Mouse (Mus musculus): ENCODE measurements at regions not wholly inside any gene's neighbourhood (a gene's known extent, or its start where the extent isn't known, plus 50 kb on each side); places are given as distances from the start of the nearest gene placed in this dataset.

GRCm38 (mm10) chr7:129774261-129774861 is 182.7 kb downstream of the Wdr11 start:
- no peaks in the 10 kb centered on the region for H3K36me3 ChIP-seq (ENCODE audit: control insufficient read depth, insufficient read depth, low read length)
- peaks cover 13% of the 10 kb centered on the region; the same call in 1 of the 2 replicates for H3K4me1 ChIP-seq (ENCODE audit: control insufficient read depth, insufficient read depth, low read length)
- ATAC-seq (ENCODE audit: insufficient number of reproducible peaks, low FRiP score, low TSS enrichment, low read depth) = no peak
- H3K9me3 ChIP-seq (ENCODE audit: control insufficient read depth, low read length) = no peaks in the 10 kb centered on the region
- peak overlapping the region; percentile 22 for H3K4me2 ChIP-seq (ENCODE audit: low read depth, severe bottlenecking)
- WGBS = 2% methylated on average over 17 of the region's 17 CpGs
- DNase-seq (ENCODE audit: low spot score) = peak; percentile 35
- H3K27ac ChIP-seq (replicated peaks; ENCODE audit: low read depth, low read length) = no peak overlapping the region
- H3K4me3 ChIP-seq (ENCODE audit: low read depth, low read length) = no peak overlapping the region
- 0 out of 2 replicates have a peak, but pooled peaks cover 3% of the 10 kb centered on the region for H3K27me3 ChIP-seq (ENCODE audit: control insufficient read depth, insufficient read depth, low read length)
- no peak overlapping the region for H3K9ac ChIP-seq (ENCODE audit: low read length)

GRCm38 (mm10) chr7:129775189-129775588 is 183.5 kb downstream of the Wdr11 start:
- no peak overlapping the region for H3K27ac ChIP-seq (replicated peaks; ENCODE audit: low read depth, low read length)
- ATAC-seq (ENCODE audit: insufficient number of reproducible peaks, low FRiP score, low TSS enrichment, low read depth) = no peak
- no peaks in the 10 kb centered on the region for H3K36me3 ChIP-seq (ENCODE audit: control insufficient read depth, insufficient read depth, low read length)
- peaks cover 13% of the 10 kb centered on the region; the same call in 1 of the 2 replicates for H3K4me1 ChIP-seq (ENCODE audit: control insufficient read depth, insufficient read depth, low read length)
- H3K4me3 ChIP-seq (ENCODE audit: low read depth, low read length) = no peak overlapping the region
- H3K27me3 ChIP-seq (ENCODE audit: control insufficient read depth, insufficient read depth, low read length) = 0 out of 2 replicates have a peak, but pooled peaks cover 3% of the 10 kb centered on the region
- no peak overlapping the region for H3K4me2 ChIP-seq (ENCODE audit: low read depth, severe bottlenecking)
- H3K9ac ChIP-seq (ENCODE audit: low read length) = no peak overlapping the region
- whole genome bisulfite sequencing = 41% methylated on average over 11 of the region's 11 CpGs
- H3K9me3 ChIP-seq (ENCODE audit: control insufficient read depth, low read length) = no peaks in the 10 kb centered on the region
- DNase-seq (ENCODE audit: low spot score) = peak; percentile 42

- H3K36me3 ChIP-seq (ENCODE audit: control insufficient read depth, insufficient read depth, low read length) = no peaks in the 10 kb centered on the region
- no peaks in the 10 kb centered on the region for H3K9me3 ChIP-seq (ENCODE audit: control insufficient read depth, low read length)
- no peak overlapping the region for H3K4me2 ChIP-seq (ENCODE audit: low read depth, severe bottlenecking)
- no peak for ATAC-seq (ENCODE audit: insufficient number of reproducible peaks, low FRiP score, low TSS enrichment, low read depth)
- no peak overlapping the region for H3K27ac ChIP-seq (replicated peaks; ENCODE audit: low read depth, low read length)
- H3K4me3 ChIP-seq (ENCODE audit: low read depth, low read length) = no peak overlapping the region
- no peak overlapping the region for H3K9ac ChIP-seq (ENCODE audit: low read length)
- no peak for DNase-seq (ENCODE audit: low spot score)
- WGBS = 78% methylated on average over 13 of the region's 13 CpGs
- 0 out of 2 replicates have a peak, but pooled peaks cover 8% of the 10 kb centered on the region for H3K4me1 ChIP-seq (ENCODE audit: control insufficient read depth, insufficient read depth, low read length)
- H3K27me3 ChIP-seq (ENCODE audit: control insufficient read depth, insufficient read depth, low read length) = no peaks in the 10 kb centered on the region
Observed at GRCm38 (mm10) chr7:129778842-129779421, 187.3 kb downstream of the Wdr11 start.

GRCm38 (mm10) chr7:129779939-129780338 is 188.3 kb downstream of the Wdr11 start:
- H3K9me3 ChIP-seq (ENCODE audit: control insufficient read depth, low read length) = no peaks in the 10 kb centered on the region
- H3K4me1 ChIP-seq (ENCODE audit: control insufficient read depth, insufficient read depth, low read length) = no peaks in the 10 kb centered on the region
- no peak overlapping the region for H3K4me2 ChIP-seq (ENCODE audit: low read depth, severe bottlenecking)
- no peak for DNase-seq (ENCODE audit: low spot score)
- WGBS = 82% methylated on average over 6 of the region's 6 CpGs
- no peaks in the 10 kb centered on the region for H3K36me3 ChIP-seq (ENCODE audit: control insufficient read depth, insufficient read depth, low read length)
- H3K9ac ChIP-seq (ENCODE audit: low read length) = no peak overlapping the region
- no peak overlapping the region for H3K4me3 ChIP-seq (ENCODE audit: low read depth, low read length)
- no peak for ATAC-seq (ENCODE audit: insufficient number of reproducible peaks, low FRiP score, low TSS enrichment, low read depth)
- no peak overlapping the region for H3K27ac ChIP-seq (replicated peaks; ENCODE audit: low read depth, low read length)
- no peaks in the 10 kb centered on the region for H3K27me3 ChIP-seq (ENCODE audit: control insufficient read depth, insufficient read depth, low read length)

DNA sequence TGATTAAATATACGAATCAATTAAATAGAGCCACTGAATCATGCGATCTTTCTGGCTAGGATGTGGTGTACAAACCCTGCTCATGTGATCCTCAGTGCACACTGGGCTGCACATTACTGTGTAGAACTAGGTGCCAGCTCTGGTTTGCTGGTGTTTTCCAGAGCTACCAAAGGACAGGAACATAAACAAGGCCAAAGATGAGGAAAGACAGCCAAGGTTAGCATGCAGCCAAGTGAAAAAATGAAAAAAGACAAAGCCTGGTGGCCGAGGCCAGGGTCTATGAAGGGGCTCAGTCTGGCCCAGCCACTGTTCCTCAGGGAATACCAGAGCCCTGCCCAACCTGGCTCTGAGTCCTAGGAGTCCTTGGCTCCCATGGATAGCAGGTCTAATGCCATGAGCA is 190.1 kb downstream of the Wdr11 start:
- Histone ChIP-seq H3K9me3 (ENCODE audit: control insufficient read depth, low read length) (no peaks in the 10 kb centered on the region), H3K27me3 (ENCODE audit: control insufficient read depth, insufficient read depth, low read length) (peaks cover 3% of the 10 kb centered on the region), H3K4me2 (ENCODE audit: low read depth, severe bottlenecking) (no peak overlapping the region), H3K4me3 (ENCODE audit: low read depth, low read length) (no peak overlapping the region), H3K27ac (replicated peaks; ENCODE audit: low read depth, low read length) (no peak overlapping the region), H3K4me1 (ENCODE audit: control insufficient read depth, insufficient read depth, low read length) (no peaks in the 10 kb centered on the region), H3K9ac (ENCODE audit: low read length) (no peak overlapping the region), H3K36me3 (ENCODE audit: control insufficient read depth, insufficient read depth, low read length) (no peaks in the 10 kb centered on the region)
- DNase-seq (ENCODE audit: low spot score) (no peak), ATAC-seq (ENCODE audit: insufficient number of reproducible peaks, low FRiP score, low TSS enrichment, low read depth) (no peak)
- 81% methylated on average over 3 of the region's 3 CpGs for WGBS

- 84% methylated on average over 4 of the region's 4 CpGs for WGBS
Observed at GRCm38 (mm10) chr7:129784966-129785365, 193.3 kb downstream of the Wdr11 start.

GRCm38 (mm10) chr7:129787011-129787410 is 195.3 kb downstream of the Wdr11 start:
- H3K4me3 ChIP-seq (ENCODE audit: low read depth, low read length) = no peak overlapping the region
- no peak for DNase-seq (ENCODE audit: low spot score)
- H3K9ac ChIP-seq (ENCODE audit: low read length) = no peak overlapping the region
- WGBS = 81% methylated on average over 2 of the region's 2 CpGs
- H3K27ac ChIP-seq (replicated peaks; ENCODE audit: low read depth, low read length) = no peak overlapping the region
- H3K4me1 ChIP-seq (ENCODE audit: control insufficient read depth, insufficient read depth, low read length) = peaks cover 8% of the 10 kb centered on the region
- H3K9me3 ChIP-seq (ENCODE audit: control insufficient read depth, low read length) = no peaks in the 10 kb centered on the region
- no peak overlapping the region for H3K4me2 ChIP-seq (ENCODE audit: low read depth, severe bottlenecking)
- H3K27me3 ChIP-seq (ENCODE audit: control insufficient read depth, insufficient read depth, low read length) = peaks cover 6% of the 10 kb centered on the region
- H3K36me3 ChIP-seq (ENCODE audit: control insufficient read depth, insufficient read depth, low read length) = no peaks in the 10 kb centered on the region
- no peak for ATAC-seq (ENCODE audit: insufficient number of reproducible peaks, low FRiP score, low TSS enrichment, low read depth)

More at GRCm38 (mm10) chr7:129784966-129785365, 193.3 kb downstream of the Wdr11 start:
- no peak overlapping the region for H3K9ac ChIP-seq (ENCODE audit: low read length)
- DNase-seq (ENCODE audit: low spot score) (no peak), ATAC-seq (ENCODE audit: insufficient number of reproducible peaks, low FRiP score, low TSS enrichment, low read depth) (no peak)
- H3K9me3 ChIP-seq (ENCODE audit: control insufficient read depth, low read length) = no peaks in the 10 kb centered on the region
- peaks cover 8% of the 10 kb centered on the region for H3K4me1 ChIP-seq (ENCODE audit: control insufficient read depth, insufficient read depth, low read length)
- H3K4me2 ChIP-seq (ENCODE audit: low read depth, severe bottlenecking) = no peak overlapping the region
- H3K27me3 ChIP-seq (ENCODE audit: control insufficient read depth, insufficient read depth, low read length) = peaks cover 6% of the 10 kb centered on the region
- no peak overlapping the region for H3K4me3 ChIP-seq (ENCODE audit: low read depth, low read length)
- H3K36me3 ChIP-seq (ENCODE audit: control insufficient read depth, insufficient read depth, low read length) = no peaks in the 10 kb centered on the region
- no peak overlapping the region for H3K27ac ChIP-seq (replicated peaks; ENCODE audit: low read depth, low read length)

DNA sequence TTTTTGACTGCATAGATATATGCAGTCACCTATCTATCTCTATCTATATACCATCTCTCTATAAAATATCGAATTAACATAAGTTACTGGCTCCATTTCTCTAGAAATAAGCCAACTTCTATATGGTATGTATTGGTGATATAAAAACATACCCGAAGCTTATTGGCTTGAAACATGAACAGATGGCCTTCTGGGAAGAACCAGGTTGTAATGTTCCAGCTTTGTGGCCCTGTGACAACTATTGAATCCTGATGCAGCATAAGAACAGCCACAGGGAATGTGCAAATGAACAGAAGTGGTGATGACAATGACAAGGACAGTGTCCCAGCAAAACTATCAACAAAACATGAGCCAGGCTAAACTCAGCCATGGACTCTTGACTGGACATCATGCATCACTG is 196.1 kb downstream of the Wdr11 start:
- Histone ChIP-seq H3K27me3 (ENCODE audit: control insufficient read depth, insufficient read depth, low read length) (peaks cover 6% of the 10 kb centered on the region), H3K4me3 (ENCODE audit: low read depth, low read length) (no peak overlapping the region), H3K9ac (ENCODE audit: low read length) (no peak overlapping the region), H3K36me3 (ENCODE audit: control insufficient read depth, insufficient read depth, low read length) (no peaks in the 10 kb centered on the region), H3K27ac (replicated peaks; ENCODE audit: low read depth, low read length) (no peak overlapping the region), H3K4me1 (ENCODE audit: control insufficient read depth, insufficient read depth, low read length) (peaks cover 8% of the 10 kb centered on the region), H3K9me3 (ENCODE audit: control insufficient read depth, low read length) (no peaks in the 10 kb centered on the region), H3K4me2 (ENCODE audit: low read depth, severe bottlenecking) (no peak overlapping the region)
- ATAC-seq (ENCODE audit: insufficient number of reproducible peaks, low FRiP score, low TSS enrichment, low read depth) (no peak), DNase-seq (ENCODE audit: low spot score) (no peak)
- 88% methylated on average over 2 of the region's 2 CpGs for WGBS
